Mouse (Mus musculus): ENCODE measurements around the gene Limd1. TPM values are rescaled to one million over a fixed set of nuclear protein-coding genes. Genes with fewer than 3 reads are reported as not detected.

Gene Limd1
- total and polyA plus RNA-seq, 3 experiments = 32.6 to 37.5 TPM; not detected in 1

- peaks cover 2 to 6% of the 10 kb centered on the region in 2 experiments; a peak in 3 of 4 replicates for H3K36me3 ChIP-seq (ENCODE audit: control insufficient read depth in 1 of 2, insufficient read depth in 2 of 2, low read length in 2 of 2)
- H3K27me3 ChIP-seq (ENCODE audit: control insufficient read depth in 1 of 2, insufficient read depth in 2 of 2, low read length in 2 of 2) = no peaks in the 10 kb centered on the region
- no peaks in the 10 kb centered on the region for H3K9me3 ChIP-seq (replicated peaks; ENCODE audit: insufficient read depth, low read length)
- no peak overlapping the region for H3K4me3 ChIP-seq (ENCODE audit: control insufficient read depth in 1 of 2, insufficient read depth in 1 of 2, low read depth in 2 of 2, low read length in 2 of 2)
- H3K79me2 ChIP-seq (ENCODE audit: control insufficient read depth, insufficient read depth, low read length, poor library complexity) = no peaks in the 10 kb centered on the region
- peaks cover 0 to 4% of the 10 kb centered on the region in 2 experiments; a peak in 1 of 4 replicates for H3K4me1 ChIP-seq (ENCODE audit: control insufficient read depth in 1 of 2, insufficient read depth in 2 of 2, low read length in 2 of 2)
- H3K9ac ChIP-seq (ENCODE audit: control insufficient read depth, low read depth, low read length, poor library complexity, severe bottlenecking) = no peak overlapping the region
- no peak for TF ChIP-seq USF1 (IDR thresholded peaks at IDR 0.05; ENCODE audit: low read depth, low read length)
- no peak for TF ChIP-seq NELFE (IDR thresholded peaks at IDR 0.05; ENCODE audit: low read depth, low read length)
- peak; percentile 38; the same call in 1 of the 2 replicates for TF ChIP-seq ZC3H11A (IDR thresholded peaks at IDR 0.05; ENCODE audit: low read depth, low read length)
- TF ChIP-seq ETS1 (IDR thresholded peaks at IDR 0.05; ENCODE audit: low read depth, low read length) = no peak
- no peak for TF ChIP-seq KAT2A (conservative IDR thresholded peaks at IDR 0.05; ENCODE audit: low read depth, low read length)
- no peak for TF ChIP-seq POLR2AphosphoS2 (IDR thresholded peaks at IDR 0.05; ENCODE audit: low read length)
- no peak for TF ChIP-seq USF2 (IDR thresholded peaks at IDR 0.05; ENCODE audit: borderline replicate concordance in 1 of 2, insufficient read depth in 1 of 2, low read depth in 1 of 2, low read length in 2 of 2)
- no peak for TF ChIP-seq MAZ (IDR thresholded peaks at IDR 0.05; ENCODE audit: low read depth, low read length)
- no peak for TF ChIP-seq RCOR1 (IDR thresholded peaks at IDR 0.05; ENCODE audit: low read depth, low read length)
- TF ChIP-seq MXI1 (IDR thresholded peaks at IDR 0.05; ENCODE audit: low read depth, low read length) = no peak
- TF ChIP-seq MYC (IDR thresholded peaks at IDR 0.05; ENCODE audit: low read depth, low read length) = no peak
- no peak for TF ChIP-seq TAL1 (IDR thresholded peaks at IDR 0.05; ENCODE audit: low read length)
- no peak for TF ChIP-seq GATA1 (IDR thresholded peaks at IDR 0.05; ENCODE audit: low read depth, low read length)
- TF ChIP-seq TCF12 (IDR thresholded peaks at IDR 0.05; ENCODE audit: low read depth, low read length) = no peak
- TF ChIP-seq POLR2A (IDR thresholded peaks at IDR 0.05; ENCODE audit: control insufficient read depth in 1 of 2, insufficient read depth in 1 of 2, low read depth in 1 of 2, low read length in 2 of 2, poor library complexity in 1 of 2) = no peak
- TF ChIP-seq SMC3 (IDR thresholded peaks at IDR 0.05; ENCODE audit: low read depth, low read length) = peak; percentile 52
- TF ChIP-seq CHD1 (IDR thresholded peaks at IDR 0.05; ENCODE audit: low read depth, low read length) = no peak
- TF ChIP-seq ZKSCAN1 (IDR thresholded peaks at IDR 0.05; ENCODE audit: low read depth, low read length) = no peak
- no peak for TF ChIP-seq POLR2AphosphoS5 (IDR thresholded peaks at IDR 0.05; ENCODE audit: borderline replicate concordance, low read depth, low read length)
- TF ChIP-seq HCFC1 (IDR thresholded peaks at IDR 0.05; ENCODE audit: low read depth, low read length) = no peak
- peak in 1 of 2 experiments; percentile 18; a peak in 1 of 4 replicates for TF ChIP-seq EP300 (IDR thresholded peaks at IDR 0.05; ENCODE audit: low read depth in 1 of 2, low read length in 2 of 2)
- TF ChIP-seq CTCF (IDR thresholded peaks at IDR 0.05 in 2 of 3, conservative IDR thresholded peaks at IDR 0.05 in 1 of 3; ENCODE audit: control insufficient read depth in 1 of 3, insufficient read depth in 1 of 3, low read depth in 2 of 3, low read length in 3 of 3, poor library complexity in 1 of 3, severe bottlenecking in 1 of 3) = peak in 1 of 3 experiments; percentile 50; a peak in 2 of 6 replicates
- no peak for TF ChIP-seq TBP (IDR thresholded peaks at IDR 0.05; ENCODE audit: low read depth, low read length)
- TF ChIP-seq ELF1 (IDR thresholded peaks at IDR 0.05; ENCODE audit: low read depth, low read length) = no peak
- no peak for TF ChIP-seq ZMIZ1 (IDR thresholded peaks at IDR 0.05; ENCODE audit: low read depth, low read length)
- TF ChIP-seq RAD21 (IDR thresholded peaks at IDR 0.05; ENCODE audit: low read depth, low read length) = peak; percentile 83
- TF ChIP-seq MAX (IDR thresholded peaks at IDR 0.05; ENCODE audit: low read length) = no peak
- no peak for TF ChIP-seq UBTF (IDR thresholded peaks at IDR 0.05; ENCODE audit: borderline replicate concordance, insufficient read depth, low read depth, low read length)
- TF ChIP-seq GABPA (IDR thresholded peaks at IDR 0.05; ENCODE audit: low read depth, low read length) = no peak
- TF ChIP-seq SIN3A (IDR thresholded peaks at IDR 0.05; ENCODE audit: low read length) = no peak
- TF ChIP-seq CHD2 (IDR thresholded peaks at IDR 0.05; ENCODE audit: low read length) = no peak
- no peak for TF ChIP-seq MYB (IDR thresholded peaks at IDR 0.05; ENCODE audit: low read depth, low read length)
- H3K27ac ChIP-seq (ENCODE audit: control insufficient read depth, low read depth, low read length) = no peak overlapping the region
- peak; percentile 43 for DNase-seq (ENCODE audit: low read depth, low spot score)
Measured at GRCm38 (mm10) chr9:123440230-123441058, 38.1 kb upstream of the Limd1 start.
